Mouse (Mus musculus): ENCODE results near the gene Dlgap5. TPM values are rescaled to one million over a fixed set of nuclear protein-coding genes. Genes with fewer than 3 reads are reported as not detected.

Dlgap5 gene
- polyA plus RNA-seq, 1 experiment from 2014 or later: 71.0 TPM

DNA sequence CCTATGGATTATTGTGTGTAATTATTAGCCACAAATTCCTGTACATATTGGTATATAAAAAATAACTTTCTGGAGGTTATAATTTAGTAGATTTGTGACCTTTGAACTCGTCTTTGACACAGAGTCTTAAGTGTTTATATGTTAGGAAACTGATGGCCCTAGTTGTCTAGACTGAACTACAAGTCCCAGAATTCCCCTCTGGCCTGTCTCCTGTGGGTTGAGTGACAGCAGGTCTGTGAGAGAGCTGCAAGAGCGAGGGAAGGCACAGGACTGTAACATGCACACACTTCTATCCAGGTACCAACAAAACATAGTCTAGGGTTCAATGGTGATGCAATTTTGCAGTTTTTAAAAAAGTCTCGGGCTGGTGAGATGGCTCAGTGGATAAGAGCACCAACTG, 20.7 kb upstream of the Dlgap5 start:
- no peak overlapping the region for H3K27ac ChIP-seq
- no peak overlapping the region for H3K4me3 ChIP-seq (replicated peaks)
- no peak for ATAC-seq (ENCODE audit: insufficient number of reproducible peaks, insufficient read depth, low FRiP score, low TSS enrichment, low read depth)
- no peaks in the 10 kb centered on the region for H3K4me1 ChIP-seq (replicated peaks)
- 70% methylated on average over 3 of the region's 3 CpGs for WGBS
- no peak overlapping the region for H3K9ac ChIP-seq (replicated peaks)
- H3K27me3 ChIP-seq: no peaks in the 10 kb centered on the region
- no peak overlapping the region for H3K4me2 ChIP-seq
- no peaks in the 10 kb centered on the region for H3K36me3 ChIP-seq
- H3K9me3 ChIP-seq: peaks cover 20% of the 10 kb centered on the region; the same call in 1 of the 2 replicates

DNA sequence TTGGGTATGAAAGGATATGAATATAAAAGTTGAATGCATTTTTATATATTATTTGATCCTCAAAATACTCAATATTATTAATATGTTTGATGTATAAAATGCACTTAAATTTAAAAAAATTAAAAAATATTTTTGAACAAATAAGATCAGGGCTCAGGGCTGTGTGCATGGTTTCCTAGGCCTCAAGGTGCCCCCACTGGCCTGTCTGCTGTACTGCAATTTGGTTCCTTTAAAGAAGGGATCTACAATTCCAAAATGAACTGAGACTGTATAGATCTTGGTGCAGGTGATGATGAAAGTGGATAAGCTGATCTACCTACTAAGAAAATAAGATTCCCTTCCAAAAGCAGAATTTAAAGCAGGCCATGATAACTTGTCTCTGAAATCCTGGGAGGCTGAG, 14.8 kb upstream of the Dlgap5 start:
- ATAC-seq (ENCODE audit: insufficient number of reproducible peaks, insufficient read depth, low FRiP score, low TSS enrichment, low read depth): no peak
- Histone ChIP-seq H3K27ac (no peak overlapping the region), H3K27me3 (no peaks in the 10 kb centered on the region), H3K36me3 (no peaks in the 10 kb centered on the region), H3K4me1 (replicated peaks) (no peaks in the 10 kb centered on the region), H3K9ac (replicated peaks) (no peak overlapping the region), H3K4me3 (replicated peaks) (no peak overlapping the region), H3K9me3 (no peaks in the 10 kb centered on the region), H3K4me2 (no peak overlapping the region)

DNA sequence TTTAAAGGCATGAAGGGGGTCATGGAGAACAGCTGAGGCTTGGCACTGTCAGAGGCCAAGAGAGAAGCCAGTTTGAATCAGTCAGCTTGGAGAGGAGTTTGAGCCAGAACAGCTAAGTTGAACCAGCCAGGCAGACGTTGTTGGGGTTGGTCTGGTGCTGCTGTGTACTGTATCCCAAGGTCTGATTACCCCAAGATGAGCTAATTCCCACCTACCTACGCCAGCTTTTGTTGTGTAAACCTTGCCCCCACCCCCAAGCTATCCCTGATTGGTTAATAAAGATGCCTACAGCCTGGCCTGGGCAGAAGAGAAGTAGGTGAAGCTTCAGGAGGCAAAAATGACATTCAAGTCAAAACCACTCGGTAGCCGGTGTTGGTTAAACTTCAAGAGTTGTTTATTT, 4.3 kb upstream of the Dlgap5 start:
- H3K4me3 ChIP-seq (replicated peaks): no peak overlapping the region
- H3K4me2 ChIP-seq: no peak overlapping the region
- WGBS: 69% methylated on average over 4 of the region's 4 CpGs
- no peak overlapping the region for H3K27ac ChIP-seq
- H3K4me1 ChIP-seq (replicated peaks): peaks cover 14% of the 10 kb centered on the region
- ATAC-seq (ENCODE audit: insufficient number of reproducible peaks, insufficient read depth, low FRiP score, low TSS enrichment, low read depth): no peak
- no peaks in the 10 kb centered on the region for H3K36me3 ChIP-seq
- no peaks in the 10 kb centered on the region for H3K9me3 ChIP-seq
- no peak overlapping the region for H3K9ac ChIP-seq (replicated peaks)
- no peaks in the 10 kb centered on the region for H3K27me3 ChIP-seq

DNA sequence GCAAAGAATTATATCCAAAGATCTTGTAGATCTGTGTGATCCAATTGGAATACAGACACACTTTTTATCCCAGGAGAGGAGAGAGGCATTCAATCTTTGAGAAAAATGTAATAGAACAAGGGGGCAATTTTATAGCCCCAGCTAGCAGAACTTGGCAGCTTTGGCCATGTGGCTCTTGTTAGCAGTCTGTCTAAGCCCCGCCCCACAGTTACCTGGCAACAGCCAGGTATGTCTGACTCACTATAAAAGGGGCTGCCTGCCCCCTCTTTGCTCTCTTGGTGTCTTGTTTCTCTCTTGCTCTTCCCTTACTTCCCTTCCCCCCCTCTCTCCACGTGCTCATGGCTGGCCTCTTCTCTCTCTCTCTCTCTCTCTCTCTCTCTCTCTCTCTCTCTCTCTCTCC, 3.4 kb upstream of the Dlgap5 start:
- Histone ChIP-seq H3K4me3 (replicated peaks) (no peak overlapping the region), H3K27ac (peak overlapping the region; percentile 62; the same call in 1 of the 2 replicates), H3K27me3 (no peaks in the 10 kb centered on the region), H3K9ac (replicated peaks) (no peak overlapping the region), H3K36me3 (no peaks in the 10 kb centered on the region), H3K9me3 (no peaks in the 10 kb centered on the region), H3K4me2 (no peak overlapping the region), H3K4me1 (replicated peaks) (peaks cover 22% of the 10 kb centered on the region)
- ATAC-seq (ENCODE audit: insufficient number of reproducible peaks, insufficient read depth, low FRiP score, low TSS enrichment, low read depth): no peak
- WGBS: 38% methylated on average over 2 of the region's 2 CpGs

DNA sequence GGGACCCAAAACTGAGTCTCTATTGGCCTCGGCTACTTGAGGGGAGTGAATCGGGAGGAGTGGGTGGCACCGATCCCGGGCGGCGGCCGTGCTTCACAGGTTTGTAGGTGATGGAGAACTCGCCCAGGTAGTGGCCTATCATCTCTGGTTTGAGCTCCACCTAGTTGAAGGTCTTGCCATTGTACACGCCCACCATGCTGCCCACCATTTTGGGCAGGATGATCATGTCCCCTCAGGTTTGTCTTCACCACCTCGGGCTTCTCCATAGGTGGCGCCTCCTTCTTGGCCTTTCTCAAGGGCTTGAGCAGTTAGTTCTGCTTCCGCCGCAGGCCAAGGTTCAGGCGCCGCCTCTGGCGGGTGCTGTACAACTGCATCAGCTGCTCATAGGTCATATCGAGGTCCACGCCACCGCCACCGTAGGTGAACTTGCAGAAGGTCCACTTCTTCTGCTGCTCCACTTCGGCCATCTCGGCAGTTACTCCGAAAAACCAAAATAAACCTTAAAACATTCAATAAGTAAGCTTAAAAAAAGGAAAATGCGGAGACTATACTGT, 1.6 kb upstream of the Dlgap5 start:
- H3K36me3 ChIP-seq: peaks cover 16% of the 10 kb centered on the region

DNA sequence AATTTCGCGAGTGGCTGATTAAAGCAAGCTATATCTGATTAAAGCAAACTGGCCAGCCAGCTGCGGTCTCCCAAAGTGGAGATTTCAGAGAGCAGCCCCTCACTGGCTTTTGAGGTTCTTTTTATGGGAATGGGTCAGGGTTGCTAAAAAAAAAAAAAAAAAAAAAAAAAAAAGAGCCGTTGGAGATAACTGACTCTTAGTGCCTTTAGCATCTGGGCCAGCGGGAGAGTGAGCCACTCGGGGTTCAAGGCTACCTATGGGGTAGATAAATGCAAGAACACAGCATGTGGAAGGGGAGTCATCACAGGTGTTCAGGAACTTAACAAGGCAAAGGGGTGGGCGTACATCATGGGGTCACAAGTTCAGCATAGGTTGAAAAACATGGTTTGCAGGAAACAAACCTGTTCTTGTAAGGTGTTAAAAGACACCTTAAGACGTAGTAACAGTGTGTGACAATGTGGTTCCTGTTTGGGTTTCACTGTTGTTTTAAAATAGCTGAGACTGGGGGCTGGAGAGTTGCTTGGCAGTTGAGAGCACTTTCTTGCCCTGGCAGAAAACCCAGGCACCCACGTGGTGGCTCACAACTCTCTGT, 923 bp upstream of the Dlgap5 start:
- Histone ChIP-seq H3K4me1 (replicated peaks) (peaks cover 22% of the 10 kb centered on the region), H3K9ac (replicated peaks) (no peak overlapping the region), H3K27me3 (no peaks in the 10 kb centered on the region), H3K4me3 (replicated peaks) (no peak overlapping the region), H3K36me3 (peaks cover 23% of the 10 kb centered on the region), H3K27ac (0 out of 2 replicates have a peak overlapping the region, but pooled peaks have one; percentile 42), H3K9me3 (no peaks in the 10 kb centered on the region), H3K4me2 (no peak overlapping the region)
- no peak for ATAC-seq (ENCODE audit: insufficient number of reproducible peaks, insufficient read depth, low FRiP score, low TSS enrichment, low read depth)
- 76% methylated on average over 9 of the region's 9 CpGs for WGBS

More for the DNA sequence above, 1.6 kb upstream of the Dlgap5 start:
- ATAC-seq (ENCODE audit: insufficient number of reproducible peaks, insufficient read depth, low FRiP score, low TSS enrichment, low read depth): no peak
- H3K4me2 ChIP-seq: no peak overlapping the region
- no peak overlapping the region for H3K27ac ChIP-seq
- no peak overlapping the region for H3K9ac ChIP-seq (replicated peaks)
- no peak overlapping the region for H3K4me3 ChIP-seq (replicated peaks)
- H3K27me3 ChIP-seq: no peaks in the 10 kb centered on the region
- H3K4me1 ChIP-seq (replicated peaks): peaks cover 22% of the 10 kb centered on the region
- H3K9me3 ChIP-seq: no peaks in the 10 kb centered on the region
- 95% methylated on average over 24 of the region's 24 CpGs for WGBS

DNA sequence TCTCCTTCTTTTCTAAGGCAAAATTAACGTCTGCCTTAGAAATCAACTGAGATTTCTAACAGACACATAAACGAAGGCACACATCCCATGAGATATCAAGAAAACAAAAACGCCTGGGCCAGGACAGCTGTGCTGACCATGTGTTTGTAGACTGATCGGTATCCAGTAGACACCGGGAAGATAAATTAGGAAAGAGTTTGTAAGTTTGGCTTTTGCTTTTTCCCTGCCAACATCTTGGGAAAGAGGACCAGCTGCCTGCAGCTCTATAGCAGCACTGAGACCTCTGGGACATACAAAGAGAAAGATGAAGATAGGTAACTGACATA, 422 bp upstream of the Dlgap5 start:
- WGBS: 53% methylated on average over 5 of the region's 5 CpGs
- peaks cover 22% of the 10 kb centered on the region for H3K4me1 ChIP-seq (replicated peaks)
- H3K9ac ChIP-seq (replicated peaks): peak overlapping the region; percentile 45; the same call in 1 of the 2 replicates
- H3K4me3 ChIP-seq (replicated peaks): peak overlapping the region; percentile 61
- H3K27ac ChIP-seq: 0 out of 2 replicates have a peak overlapping the region, but pooled peaks have one; percentile 42
- no peaks in the 10 kb centered on the region for H3K27me3 ChIP-seq
- no peak for ATAC-seq (ENCODE audit: insufficient number of reproducible peaks, insufficient read depth, low FRiP score, low TSS enrichment, low read depth)
- H3K9me3 ChIP-seq: no peaks in the 10 kb centered on the region
- peaks cover 28% of the 10 kb centered on the region for H3K36me3 ChIP-seq
- peak overlapping the region; percentile 79 for H3K4me2 ChIP-seq

DNA sequence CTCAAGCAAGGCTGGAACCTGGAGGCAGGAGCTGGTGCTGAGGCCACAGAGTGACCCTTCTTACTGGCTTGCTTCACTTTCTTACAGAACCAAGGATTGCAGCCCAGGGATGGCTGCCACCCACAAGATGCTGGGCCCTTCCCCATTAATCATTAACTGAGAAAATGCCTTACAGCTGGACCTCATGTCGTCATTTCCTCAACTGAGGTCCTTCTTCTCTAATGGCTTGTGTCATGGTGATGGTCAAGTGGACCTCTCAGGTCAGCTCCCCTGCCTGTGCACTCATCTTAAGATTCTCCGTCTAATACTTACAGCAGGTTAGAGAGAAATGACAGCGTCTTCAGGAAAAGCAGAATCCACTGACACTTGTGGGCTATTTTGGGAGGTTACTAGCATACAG, 861 bp downstream of the Dlgap5 start:
- peaks cover 22% of the 10 kb centered on the region for H3K4me1 ChIP-seq (replicated peaks)
- 36% methylated on average over 3 of the region's 3 CpGs for WGBS
- no peak for ATAC-seq (ENCODE audit: insufficient number of reproducible peaks, insufficient read depth, low FRiP score, low TSS enrichment, low read depth)
- H3K27ac ChIP-seq: no peak overlapping the region
- H3K4me2 ChIP-seq: peak overlapping the region; percentile 79
- peak overlapping the region; percentile 61 for H3K4me3 ChIP-seq (replicated peaks)
- H3K9ac ChIP-seq (replicated peaks): peak overlapping the region; percentile 59
- H3K36me3 ChIP-seq: peaks cover 40% of the 10 kb centered on the region
- H3K9me3 ChIP-seq: no peaks in the 10 kb centered on the region
- no peaks in the 10 kb centered on the region for H3K27me3 ChIP-seq

DNA sequence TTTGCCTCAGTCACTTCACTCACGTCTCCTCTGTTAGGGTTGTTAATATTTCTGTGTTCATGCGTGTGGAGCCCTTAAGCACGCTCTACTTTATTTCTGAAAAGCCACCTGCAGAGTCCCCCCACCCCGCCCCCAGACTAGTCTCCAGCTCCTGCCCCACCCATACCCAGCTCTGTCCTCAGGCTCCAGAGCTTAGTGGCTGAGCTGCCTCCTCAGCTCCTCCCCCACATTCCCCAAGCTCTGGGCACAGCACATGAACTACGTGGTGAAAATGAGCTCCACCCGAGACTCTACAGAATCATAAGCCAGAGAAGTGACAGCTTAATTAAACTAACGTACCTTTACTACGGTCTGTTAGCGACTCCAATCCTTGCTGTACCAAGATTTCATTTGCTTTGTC, 12.2 kb downstream of the Dlgap5 start:
- peaks cover 97% of the 10 kb centered on the region for H3K36me3 ChIP-seq
- H3K27me3 ChIP-seq: no peaks in the 10 kb centered on the region
- H3K4me3 ChIP-seq (replicated peaks): no peak overlapping the region
- H3K9me3 ChIP-seq: no peaks in the 10 kb centered on the region
- 87% methylated on average over 9 of the region's 9 CpGs for WGBS
- no peak overlapping the region for H3K4me2 ChIP-seq
- no peak overlapping the region for H3K27ac ChIP-seq
- no peak overlapping the region for H3K9ac ChIP-seq (replicated peaks)
- no peaks in the 10 kb centered on the region for H3K4me1 ChIP-seq (replicated peaks)
- no peak for ATAC-seq (ENCODE audit: insufficient number of reproducible peaks, insufficient read depth, low FRiP score, low TSS enrichment, low read depth)

DNA sequence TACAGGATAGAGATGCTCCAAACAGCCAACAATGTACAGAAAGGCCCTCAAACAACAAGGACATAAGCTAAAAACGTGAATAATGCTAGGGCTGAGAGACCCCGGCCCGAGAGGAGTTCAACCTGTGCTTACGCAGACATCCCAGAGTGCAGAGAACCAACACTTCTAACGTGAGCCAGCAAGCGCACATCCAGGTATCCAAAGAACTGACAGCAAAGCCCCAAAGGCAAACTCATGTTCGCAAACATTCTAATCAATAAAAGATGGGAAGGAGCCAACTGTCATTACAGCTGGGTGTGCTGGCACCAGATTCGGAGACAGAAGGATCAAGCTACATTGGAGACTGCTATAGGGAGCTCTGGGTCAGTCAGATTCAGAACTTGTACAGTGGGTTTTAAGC, 15.5 kb downstream of the Dlgap5 start:
- WGBS: 91% methylated on average over 8 of the region's 8 CpGs
- no peak for ATAC-seq (ENCODE audit: insufficient number of reproducible peaks, insufficient read depth, low FRiP score, low TSS enrichment, low read depth)
- H3K36me3 ChIP-seq: peaks cover 98% of the 10 kb centered on the region
- no peak overlapping the region for H3K27ac ChIP-seq
- no peaks in the 10 kb centered on the region for H3K4me1 ChIP-seq (replicated peaks)
- H3K4me3 ChIP-seq (replicated peaks): no peak overlapping the region
- H3K27me3 ChIP-seq: no peaks in the 10 kb centered on the region
- no peak overlapping the region for H3K4me2 ChIP-seq
- H3K9me3 ChIP-seq: no peaks in the 10 kb centered on the region
- no peak overlapping the region for H3K9ac ChIP-seq (replicated peaks)

DNA sequence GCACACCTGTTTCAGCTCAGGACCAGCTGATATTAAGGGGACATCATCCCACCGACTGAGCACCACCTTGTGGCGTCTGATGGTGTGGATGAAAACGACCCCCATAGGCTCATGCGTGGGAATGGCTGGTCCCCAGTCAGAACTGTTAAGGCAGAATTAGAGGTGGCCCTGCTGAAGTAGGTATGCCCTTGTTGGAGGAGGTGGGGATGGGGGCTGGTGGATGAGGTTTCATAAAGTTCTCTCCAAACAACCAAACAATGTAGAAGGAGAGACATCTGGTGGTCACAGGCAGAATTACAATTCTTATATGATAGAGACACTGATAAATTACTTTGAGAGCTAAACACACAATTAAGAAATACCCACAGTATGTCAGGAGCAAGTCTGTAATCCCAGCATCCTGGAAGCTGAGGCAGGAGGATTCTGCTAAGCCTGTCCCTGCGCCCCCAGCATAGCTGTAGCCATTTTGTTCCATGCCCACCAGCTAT, 22.0 kb downstream of the Dlgap5 start:
- Histone ChIP-seq H3K27ac (no peak overlapping the region), H3K27me3 (no peaks in the 10 kb centered on the region), H3K4me3 (replicated peaks) (no peak overlapping the region), H3K4me2 (no peak overlapping the region), H3K36me3 (peaks cover 97% of the 10 kb centered on the region), H3K9ac (replicated peaks) (no peak overlapping the region), H3K9me3 (no peaks in the 10 kb centered on the region), H3K4me1 (replicated peaks) (no peaks in the 10 kb centered on the region)
- 67% methylated on average over 5 of the region's 5 CpGs for WGBS
- ATAC-seq (ENCODE audit: insufficient number of reproducible peaks, insufficient read depth, low FRiP score, low TSS enrichment, low read depth): peak; percentile 68

DNA sequence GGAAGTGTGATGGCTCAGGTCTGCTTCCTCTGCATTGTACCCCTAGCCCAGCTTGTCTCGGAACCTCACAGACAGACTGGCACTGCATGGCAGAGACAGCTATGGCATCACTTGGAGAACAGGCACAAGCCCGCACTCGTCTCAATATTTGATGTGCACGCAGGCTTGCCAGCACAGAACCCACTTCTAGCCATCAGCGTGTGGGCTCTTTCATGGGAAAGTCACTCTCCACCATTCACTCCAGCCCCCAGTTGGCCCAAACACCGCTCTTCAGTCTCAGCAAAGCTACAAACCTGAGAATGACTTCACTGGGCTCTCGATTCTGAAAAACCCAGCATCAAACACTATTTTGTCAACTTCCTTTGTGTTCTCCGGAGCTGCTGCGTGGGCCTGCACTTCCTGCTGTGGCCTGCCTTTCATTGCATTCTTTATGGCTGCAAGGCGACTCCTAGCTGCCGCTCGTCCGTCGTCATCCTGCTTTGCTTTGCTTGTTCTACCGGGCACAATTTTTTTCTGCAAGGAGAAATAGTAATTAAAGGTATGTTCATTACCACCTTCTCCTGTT, 22.7 kb downstream of the Dlgap5 start:
- no peaks in the 10 kb centered on the region for H3K4me1 ChIP-seq (replicated peaks)
- no peaks in the 10 kb centered on the region for H3K27me3 ChIP-seq
- no peak for ATAC-seq (ENCODE audit: insufficient number of reproducible peaks, insufficient read depth, low FRiP score, low TSS enrichment, low read depth)
- peaks cover 96% of the 10 kb centered on the region for H3K36me3 ChIP-seq
- no peak overlapping the region for H3K4me2 ChIP-seq
- H3K9ac ChIP-seq (replicated peaks): no peak overlapping the region
- H3K4me3 ChIP-seq (replicated peaks): no peak overlapping the region
- WGBS: 87% methylated on average over 15 of the region's 15 CpGs
- no peak overlapping the region for H3K27ac ChIP-seq
- no peaks in the 10 kb centered on the region for H3K9me3 ChIP-seq

Measured in limb, embryonic 12.5 days (tissue).